Mouse (Mus musculus) bone marrow, adult 2 months (tissue): ENCODE data around the gene Fpr1. TPM values are rescaled to one million over a fixed set of nuclear protein-coding genes. Genes with fewer than 3 reads are reported as not detected.

ENCODE experiments used
- H3K27ac ChIP-seq: fragments of 200-500 bp; 2 replicates; pipeline ENCODE4 v1.5.1; 2012; ENCODE audit warnings: low read depth, mild to moderate bottlenecking, control low read depth, inconsistent platforms, low read length; ENCODE audit not compliant: control insufficient read depth, poor library complexity, insufficient read depth
- H3K4me1 ChIP-seq: fragments of 200-500 bp; 2 replicates; pipeline ENCODE4 v1.6.1; 2011; ENCODE audit warnings: low read length; ENCODE audit not compliant: control insufficient read depth, insufficient read depth
- H3K4me3 ChIP-seq: fragments of 200-500 bp; replicated peaks from 2 replicates; pipeline ENCODE3; 2011; ENCODE audit warnings: mild to moderate bottlenecking, low read depth, low read length, control low read depth; ENCODE audit not compliant: control insufficient read depth
- CTCF ChIP-seq: fragments of 200-500 bp; IDR thresholded peaks from 2 replicates; pipeline ENCODE4 v1.5.1; 2011; ENCODE audit warnings: low read length, control low read depth; ENCODE audit not compliant: control insufficient read depth, insufficient read depth
- POLR2A ChIP-seq: fragments of 200-500 bp; IDR thresholded peaks from 2 replicates; pipeline ENCODE4 v1.6.1; 2011; ENCODE audit warnings: low read depth, mild to moderate bottlenecking, control low read depth, low read length, borderline replicate concordance; ENCODE audit not compliant: control insufficient read depth
- WGBS: fragments of 180-500 bp; shearing (Covaris S2); methylation state at CpG from one replicate; pipeline ENCODE4 v1.1.7; 2018; 5-methylcytosine and 5-hydroxymethylcytosine counted together
- polyA plus RNA-seq: library from polyadenylated mRNA; stranded (reverse); fragments of >200 nt; gene quantifications from 2 replicates; pipeline ENCODE4 v1.2.4, GENCODE M21; 2011; ENCODE audit warnings: low replicate concordance; ENCODE audit not compliant: missing spikeins, insufficient read depth, insufficient read length

Fpr1 gene
- polyA plus RNA-seq, 1 experiment = 29.1 TPM

GRCm38 (mm10) chr17:17887774-17888248, 4.1 kb upstream of the Fpr1 start, which contains the start of the genes Fpr2 and Fpr3:
TSS of gene Fpr2 (plus strand) at chr17:17887824.
TSS of gene Fpr3 (plus strand) at chr17:17887852.
- TF ChIP-seq CTCF (no peak), POLR2A (no peak)
- H3K27ac ChIP-seq = peak within 1 kb of the TSS; percentile 27; the same call in 1 of the 2 replicates
- H3K4me1 ChIP-seq = no peaks in the 10 kb centered on the region; the same call in 1 of the 2 replicates
- WGBS = 8% methylated on average over 1 of the region's 1 CpGs
- peak within 1 kb of the TSS; percentile 54 for H3K4me3 ChIP-seq

GRCm38 (mm10) chr17:17882672-17883071, 1.1 kb downstream of the Fpr1 start:
- peak overlapping the region; percentile 70; the same call in 1 of the 2 replicates for H3K27ac ChIP-seq
- no peak for TF ChIP-seq CTCF
- no peak for TF ChIP-seq POLR2A
- 50% methylated on average over 3 of the region's 3 CpGs for WGBS
- H3K4me1 ChIP-seq = no peaks in the 10 kb centered on the region; the same call in 1 of the 2 replicates
- H3K4me3 ChIP-seq = peak overlapping the region; percentile 71

GRCm38 (mm10) chr17:17879347-17879746, 4.4 kb downstream of the Fpr1 start:
- Histone ChIP-seq H3K27ac (no peak overlapping the region), H3K4me3 (no peak overlapping the region), H3K4me1 (no peaks in the 10 kb centered on the region; the same call in 1 of the 2 replicates)
- 65% methylated on average over 1 of the region's 1 CpGs for WGBS
- TF ChIP-seq CTCF (no peak), POLR2A (no peak)

DNA sequence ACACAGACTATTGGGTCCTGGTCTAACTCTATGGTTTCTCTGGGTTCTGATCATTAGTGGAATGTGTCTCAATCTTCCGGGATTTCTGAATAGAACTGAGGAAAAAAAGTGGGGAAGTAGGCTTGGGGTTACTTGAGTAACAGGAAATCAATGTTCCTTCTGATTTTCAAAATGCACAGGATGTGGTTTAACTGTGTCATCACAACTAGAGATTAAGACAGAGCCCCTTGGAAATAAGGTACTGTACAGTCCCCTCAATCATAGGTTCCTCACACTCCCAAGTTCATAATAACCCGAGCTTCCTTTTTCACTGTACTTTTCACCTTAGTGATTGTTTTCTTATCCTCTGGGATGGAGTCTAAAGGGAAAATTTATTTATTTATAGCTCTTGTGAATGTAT, 12.0 kb downstream of the Fpr1 start:
- WGBS = 8% methylated on average over 2 of the region's 2 CpGs
- no peak for TF ChIP-seq POLR2A
- no peak for TF ChIP-seq CTCF
- Histone ChIP-seq H3K27ac (no peak overlapping the region), H3K4me3 (no peak overlapping the region), H3K4me1 (no peaks in the 10 kb centered on the region; the same call in 1 of the 2 replicates)

GRCm38 (mm10) chr17:17870892-17871550, 12.7 kb downstream of the Fpr1 start:
- Histone ChIP-seq H3K27ac (peak overlapping the region; percentile 68; the same call in 1 of the 2 replicates), H3K4me1 (no peaks in the 10 kb centered on the region; the same call in 1 of the 2 replicates), H3K4me3 (peak overlapping the region; percentile 16)
- WGBS = 17% methylated on average over 2 of the region's 2 CpGs
- TF ChIP-seq POLR2A = no peak
- no peak for TF ChIP-seq CTCF

DNA sequence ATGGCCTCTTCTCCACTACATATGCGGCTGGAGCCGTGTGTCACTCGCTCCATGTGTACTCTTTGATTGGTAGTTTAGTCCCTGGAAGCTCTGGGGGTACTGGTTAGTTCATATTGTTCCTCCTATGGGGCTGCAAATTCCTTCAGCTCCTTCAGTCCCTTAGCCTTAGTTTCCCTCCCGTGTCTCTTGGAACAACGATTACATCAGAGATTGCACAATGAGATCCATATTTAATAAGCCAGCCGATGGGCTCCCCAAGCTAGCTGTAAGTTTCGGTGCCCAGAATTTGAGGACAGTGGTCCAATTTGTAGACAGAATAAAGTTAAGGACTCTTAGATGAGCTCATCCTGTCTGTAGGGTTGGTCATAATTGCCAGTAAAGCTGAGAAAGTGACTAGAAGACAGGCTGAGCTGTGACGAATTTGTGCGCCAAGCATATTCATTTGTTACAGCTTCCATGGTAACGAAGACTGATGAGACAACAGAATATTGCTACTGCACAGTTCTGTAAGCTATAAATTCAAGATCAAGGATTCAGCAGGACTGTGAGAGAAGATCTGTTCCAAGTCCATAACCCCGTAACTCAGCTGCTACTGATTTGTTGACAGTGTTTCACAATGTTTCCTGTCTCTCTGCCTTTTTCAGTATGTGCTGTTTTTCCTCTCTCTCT, 16.8 kb downstream of the Fpr1 start:
- Histone ChIP-seq H3K27ac (no peak overlapping the region), H3K4me1 (peaks cover 3% of the 10 kb centered on the region), H3K4me3 (no peak overlapping the region)
- TF ChIP-seq CTCF = no peak
- no peak for TF ChIP-seq POLR2A
- 56% methylated on average over 11 of the region's 11 CpGs for WGBS

DNA sequence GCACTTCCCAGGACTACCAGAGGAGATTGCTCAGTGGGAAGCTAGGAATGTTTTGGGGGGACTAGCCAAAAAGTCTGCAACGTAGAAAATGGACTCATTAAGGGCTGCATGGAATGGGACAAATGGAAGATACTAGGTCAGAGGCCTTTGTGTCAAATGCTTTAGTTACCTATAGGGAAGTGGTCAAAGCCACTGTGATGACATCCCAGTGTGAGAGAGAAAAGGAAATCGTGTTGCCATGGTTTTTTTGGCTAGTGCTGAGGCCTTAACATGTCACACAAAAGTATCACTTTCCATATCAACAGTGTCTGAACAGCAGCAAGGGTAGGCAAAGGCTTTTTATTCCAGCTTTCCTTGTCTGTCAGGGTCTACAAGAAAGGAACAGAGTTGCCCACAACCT, 18.6 kb downstream of the Fpr1 start:
- WGBS = 26% methylated on average over 2 of the region's 2 CpGs
- H3K4me1 ChIP-seq = peaks cover 3% of the 10 kb centered on the region
- H3K27ac ChIP-seq = peak overlapping the region; percentile 41; the same call in 1 of the 2 replicates
- TF ChIP-seq POLR2A (no peak), CTCF (no peak)
- no peak overlapping the region for H3K4me3 ChIP-seq

GRCm38 (mm10) chr17:17862360-17862759, 21.4 kb downstream of the Fpr1 start:
- Histone ChIP-seq H3K27ac (no peak overlapping the region), H3K4me3 (no peak overlapping the region), H3K4me1 (peaks cover 3% of the 10 kb centered on the region)
- WGBS = 14% methylated on average over 1 of the region's 1 CpGs
- TF ChIP-seq POLR2A (no peak), CTCF (no peak)

- H3K4me1 ChIP-seq = peaks cover 3% of the 10 kb centered on the region
- no peak overlapping the region for H3K4me3 ChIP-seq
- WGBS = 44% methylated on average over 3 of the region's 3 CpGs
- no peak overlapping the region for H3K27ac ChIP-seq
- TF ChIP-seq CTCF (no peak), POLR2A (no peak)
Observed at GRCm38 (mm10) chr17:17860110-17860509, 23.6 kb downstream of the Fpr1 start.
